Mouse (Mus musculus) mouse trophoblast stem cell (cell line): ENCODE measurements around the gene Sult1e1.

Source experiments
- in situ Hi-C, 2 experiments: fragments of 300-500 bp; cut with MseI, MboI; formaldehyde crosslinking; loops; 2 replicates in 1 of 2; 3 replicates in 1 of 2; pipeline ENCODE4 v1.15.1; 2025

Gene Sult1e1

DNA sequence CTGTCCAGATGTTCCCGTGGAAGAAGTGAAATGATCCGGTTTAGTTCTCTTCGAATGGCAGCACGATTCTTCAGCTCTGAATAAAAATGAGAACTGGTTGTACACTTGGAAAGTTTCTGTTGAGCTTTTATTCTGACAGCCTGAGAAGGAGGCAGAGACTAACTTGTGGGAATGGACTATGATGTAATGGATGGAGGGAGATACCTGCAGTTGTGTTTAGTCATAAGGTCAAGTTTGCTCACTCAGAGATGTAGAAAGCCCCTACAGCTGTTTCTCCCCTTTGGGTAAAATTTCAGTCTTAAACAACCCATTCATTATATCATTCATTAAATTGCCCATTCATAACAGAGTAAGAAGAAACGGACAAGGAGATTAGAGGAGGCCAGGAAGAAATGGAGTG, at the start of gene Sult1e1:
TSS of gene Sult1e1 (minus strand) at position 101 of the 400 bp plus-strand sequence.
- in situ Hi-C loops = no loop called here

DNA sequence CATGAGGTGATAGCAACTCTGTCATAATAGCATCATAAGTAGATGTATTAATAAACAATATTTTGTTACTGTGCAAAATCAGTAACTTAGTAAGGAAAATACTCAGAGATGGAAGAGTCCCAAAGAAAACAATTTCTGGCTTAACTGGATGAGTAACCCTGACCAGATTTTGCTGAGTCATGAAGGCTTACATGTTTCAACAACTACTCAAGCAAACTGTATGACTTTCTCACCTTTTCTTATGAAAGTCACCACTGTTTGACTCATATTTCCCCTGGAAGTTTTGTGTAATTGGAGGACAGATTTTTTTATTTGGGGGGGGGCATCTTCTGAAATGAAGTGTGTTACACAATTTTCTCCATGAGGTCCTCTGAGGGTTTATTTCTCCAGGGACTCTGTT, 31.3 kb upstream of the Sult1e1 start:
- in situ Hi-C loops = no loop called here

DNA sequence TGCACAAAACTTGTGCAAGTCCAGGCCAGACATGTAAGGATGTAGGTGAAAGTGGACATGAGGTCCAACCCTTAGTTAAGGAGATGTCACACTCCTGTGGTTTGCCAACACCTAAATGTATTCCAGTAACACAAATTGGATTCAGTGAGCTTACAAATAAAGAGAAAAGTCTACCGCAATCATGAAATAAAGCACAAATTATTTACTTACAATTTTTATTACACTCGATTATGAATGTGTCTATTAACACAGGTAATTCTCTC, 23.7 kb upstream of the Sult1e1 start:
- in situ Hi-C loops = no loop called here

GRCm38 (mm10) chr5:87614364-87615127, 23.2 kb upstream of the Sult1e1 start:
- in situ Hi-C loops = no loop called here

GRCm38 (mm10) chr5:87601018-87601417, 9.6 kb upstream of the Sult1e1 start:
- in situ Hi-C loops = no loop called here

GRCm38 (mm10) chr5:87597891-87598290, 6.5 kb upstream of the Sult1e1 start:
- in situ Hi-C loops = no loop called here

- in situ Hi-C loops = no loop called here
Measured at GRCm38 (mm10) chr5:87589916-87590315, 1.5 kb downstream of the Sult1e1 start.

DNA sequence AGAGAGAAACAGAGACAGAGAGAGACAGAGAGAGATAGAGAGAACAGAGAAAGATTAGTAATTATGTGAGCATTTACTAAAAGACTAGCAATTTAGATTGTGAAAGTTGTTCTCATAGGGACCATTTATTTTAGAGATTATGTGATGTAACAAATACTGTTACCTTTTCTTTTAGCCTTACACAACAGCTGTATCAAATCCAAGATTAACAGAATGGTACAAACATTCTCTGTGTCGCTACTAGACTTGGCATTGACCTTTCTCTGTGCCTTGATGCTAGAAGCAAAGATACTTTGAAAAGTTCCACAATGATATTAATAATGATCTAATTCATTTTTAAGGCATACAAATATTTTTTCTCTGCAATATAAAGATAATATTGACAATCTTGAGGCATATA, 11.0 kb downstream of the Sult1e1 start:
- in situ Hi-C loops = no loop called here

DNA sequence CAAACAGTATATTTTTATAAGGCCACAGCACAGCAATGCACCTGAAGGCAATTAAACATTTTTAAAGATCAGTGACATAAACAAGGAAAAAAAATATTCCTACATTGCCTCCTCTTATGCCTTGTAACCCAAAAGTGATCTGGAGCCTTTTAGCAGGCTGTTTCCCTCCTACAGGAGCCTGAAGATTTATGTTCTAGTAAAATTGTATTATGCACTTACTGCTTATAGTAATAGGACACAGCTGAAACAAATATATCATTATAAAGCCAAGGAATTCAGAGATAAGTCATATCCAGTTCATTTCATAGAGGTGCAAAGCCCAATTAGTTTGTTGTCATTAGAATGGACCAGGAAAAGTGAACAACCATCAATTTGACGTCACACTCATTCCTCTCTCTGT, 17.2 kb downstream of the Sult1e1 start:
- in situ Hi-C loops = no loop called here

GRCm38 (mm10) chr5:87573490-87573889, 17.9 kb downstream of the Sult1e1 start:
- in situ Hi-C loops = no loop called here

DNA sequence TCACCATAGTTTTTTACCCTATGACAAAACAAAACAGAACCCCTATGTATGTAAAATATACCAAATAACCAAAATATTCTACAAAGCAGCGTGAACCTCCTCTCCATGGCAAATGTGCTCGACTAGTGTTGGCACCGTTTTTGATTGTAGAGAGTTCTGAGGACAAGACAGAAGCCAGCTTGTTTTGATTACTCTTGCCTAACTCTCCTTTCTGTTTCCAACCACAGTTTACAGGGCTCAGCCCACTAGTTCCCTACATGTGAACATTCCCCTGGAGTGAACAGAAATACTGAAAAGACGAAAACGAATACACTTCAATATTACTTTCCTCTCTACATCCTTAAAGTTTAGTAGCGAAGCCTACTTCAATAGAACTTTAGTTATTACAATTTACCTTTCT, 18.6 kb downstream of the Sult1e1 start:
- in situ Hi-C loops = no loop called here

GRCm38 (mm10) chr5:87568845-87569244, 22.5 kb downstream of the Sult1e1 start, which contains the start of gene Sult1d1:
Gene Sult1d1 (minus strand): TSS chr5:87569027.
- in situ Hi-C loops = no loop called here

- in situ Hi-C loops = no loop called here
Measured at GRCm38 (mm10) chr5:87567306-87567705, 24.1 kb downstream of the Sult1e1 start.

DNA sequence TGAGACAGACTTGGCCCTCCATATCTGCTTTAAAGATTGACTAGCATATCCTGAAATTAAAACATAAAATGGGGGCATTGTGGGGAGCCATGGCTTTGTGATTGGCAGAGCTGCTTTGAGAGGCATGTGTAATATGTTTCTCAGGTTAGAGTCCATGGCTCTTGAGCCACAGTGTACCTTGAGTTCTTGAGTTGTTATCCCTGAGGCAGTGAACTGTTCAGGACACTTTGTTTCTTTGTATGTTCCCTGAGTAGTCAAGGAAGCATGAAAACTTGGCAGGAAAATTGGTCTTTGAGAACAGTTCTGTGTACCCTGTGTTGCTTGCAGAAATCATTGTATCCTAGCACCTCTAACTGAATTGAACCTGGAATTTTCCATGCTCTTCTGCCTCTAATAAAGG, 28.4 kb downstream of the Sult1e1 start:
- in situ Hi-C loops = no loop called here

- in situ Hi-C loops = no loop called here
Measured at GRCm38 (mm10) chr5:87562526-87562925, 28.9 kb downstream of the Sult1e1 start.

DNA sequence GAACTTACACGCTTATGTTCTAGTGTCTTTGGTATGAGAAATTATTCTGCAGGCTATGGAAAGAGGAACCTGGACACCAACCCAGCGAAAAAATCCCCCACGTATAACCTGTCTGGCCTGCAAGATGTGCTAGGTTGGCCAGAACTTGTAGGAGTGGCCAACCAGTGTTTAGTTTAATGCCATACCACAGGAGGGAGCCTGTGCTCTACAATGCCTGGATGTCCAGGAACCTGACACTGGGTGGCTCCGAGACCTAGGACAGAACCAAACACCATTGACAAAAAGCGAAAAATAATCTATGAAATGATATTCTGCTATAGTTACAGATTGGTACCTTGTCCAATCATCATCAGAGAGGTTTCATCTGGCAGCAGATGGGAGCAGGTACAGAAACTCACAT, 31.2 kb downstream of the Sult1e1 start:
- in situ Hi-C loops = no loop called here

DNA sequence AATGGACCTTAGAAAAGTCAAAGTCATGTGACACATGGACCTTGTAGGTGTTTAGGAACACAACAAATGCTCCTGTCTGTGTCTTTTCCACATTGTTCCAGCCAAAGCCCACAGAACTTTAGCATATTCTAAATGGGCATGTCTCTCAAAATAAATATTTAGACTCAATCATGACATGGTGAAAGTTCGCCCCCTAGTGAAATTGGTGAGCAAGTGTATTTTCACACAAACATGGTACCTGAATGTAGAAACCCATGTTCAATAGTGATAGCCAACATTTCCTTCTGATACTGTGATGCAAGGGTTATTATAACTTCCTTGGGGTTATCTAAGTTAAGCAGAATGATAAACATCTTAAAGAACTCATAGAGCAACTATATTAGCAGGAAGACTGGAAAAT, 40.5 kb downstream of the Sult1e1 start:
- in situ Hi-C loops = no loop called here

GRCm38 (mm10) chr5:87538111-87538510, 53.3 kb downstream of the Sult1e1 start, which contains the start of gene Sult1b1:
Gene Sult1b1 (minus strand): TSS chr5:87538195.
- in situ Hi-C loops = no loop called here

DNA sequence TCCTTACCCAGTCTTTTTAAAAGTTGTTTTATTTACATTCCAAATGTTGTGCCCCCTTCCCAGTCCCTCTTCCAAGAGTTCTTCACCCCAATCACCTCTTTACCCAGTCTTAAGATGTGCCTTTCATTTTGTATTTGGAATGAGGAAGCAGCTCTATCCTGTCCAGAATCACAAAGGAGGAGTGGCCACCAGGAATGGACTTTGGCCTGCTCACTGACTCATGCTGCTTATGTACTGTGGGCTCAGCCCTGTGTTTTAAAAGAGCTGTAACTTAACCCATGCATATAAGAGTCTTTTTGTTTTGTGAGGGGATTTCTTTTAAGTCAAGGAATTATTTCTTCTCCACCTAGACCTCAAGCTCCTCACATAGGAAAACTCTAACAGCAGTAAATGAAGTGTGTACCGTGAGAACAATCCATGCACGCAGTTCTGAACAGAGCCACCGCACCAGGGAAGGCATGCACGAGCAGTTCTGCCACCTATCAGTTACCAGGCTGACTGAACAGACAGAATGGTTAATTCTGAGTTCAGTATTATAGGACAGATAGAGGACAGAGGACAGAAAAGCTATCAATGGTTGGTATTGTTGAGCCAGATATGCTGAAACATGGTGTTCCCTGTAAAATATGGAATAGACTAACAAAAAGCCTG, 55.3 kb downstream of the Sult1e1 start:
- in situ Hi-C loops = no loop called here

GRCm38 (mm10) chr5:87532288-87532687, 59.1 kb downstream of the Sult1e1 start:
- in situ Hi-C loops = no loop called here
